8 mouse cellular contexts compared by ENCODE assay signal in the genomic region with DNA sequence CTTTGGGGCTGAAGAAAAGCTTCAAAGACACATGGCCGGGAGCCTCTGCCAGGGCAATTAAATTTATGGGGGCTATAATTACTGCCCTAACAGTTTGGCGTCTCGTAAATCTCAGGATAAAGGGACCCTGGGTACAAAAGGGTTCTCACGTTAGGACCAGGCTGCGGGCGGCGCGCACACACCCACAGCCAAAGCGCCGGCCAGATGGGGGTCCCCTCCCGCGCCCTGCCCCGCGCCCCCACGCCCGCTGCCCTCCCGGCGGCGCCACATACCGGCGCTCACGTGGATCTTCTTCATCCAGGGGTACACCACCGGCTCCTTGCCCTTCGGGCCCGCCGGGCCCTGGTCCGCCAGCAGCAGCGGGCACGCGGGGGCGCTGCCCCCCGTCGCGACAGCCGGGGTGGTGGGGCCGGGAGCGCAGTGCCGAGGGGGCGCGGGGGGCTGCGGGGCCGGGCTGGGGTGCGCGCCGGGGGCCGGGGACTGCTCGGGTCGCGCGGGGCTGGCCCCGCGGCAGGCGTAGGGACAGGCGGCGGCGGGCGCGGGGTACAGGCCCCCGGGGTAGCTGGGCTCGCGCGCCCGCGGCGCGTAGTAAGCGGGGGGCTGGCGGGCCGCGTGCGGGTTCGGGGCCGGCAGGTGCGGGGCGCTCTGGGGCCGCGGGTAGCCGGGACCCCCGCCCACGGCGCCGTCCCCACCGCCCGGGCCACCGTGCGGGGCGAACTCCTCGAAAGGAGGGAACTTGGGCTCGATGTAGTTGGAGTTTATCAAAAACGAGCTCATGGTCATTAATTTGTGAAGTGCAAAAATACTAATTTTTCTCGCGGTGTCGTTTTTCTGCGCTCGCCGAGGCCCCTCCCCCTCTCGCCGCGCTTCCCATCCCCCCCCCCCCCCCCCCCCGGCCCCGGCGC. TPM values are rescaled to one million over a fixed set of nuclear protein-coding genes. Genes with fewer than 3 reads are reported as not detected.
A peak's percentile ranks its signal among the peaks of the same experiment; 100 is the strongest.
DNase-seq lines count a peak whose midpoint lies in the region; ATAC-seq and TF ChIP-seq lines count a peak whose summit lies in the region.

A gene (minus strand): TSS at position 848 of the 905 bp plus-strand sequence.

- no peak for TF ChIP-seq POLR2A in bone marrow macrophage, adult 2 months (IDR thresholded peaks at IDR 0.05; ENCODE audit: borderline replicate concordance, low read depth, low read length)

- H3K4me2 ChIP-seq in heart, embryonic 12.5 days, result peak within 1 kb of the TSS; percentile 81
- H3K4me2 ChIP-seq in hindbrain, embryonic 15.5 days, result peak within 1 kb of the TSS; percentile 53
- H3K4me2 ChIP-seq in liver, postnatal 0 days (ENCODE audit: low read depth, low read length), result peak within 1 kb of the TSS; percentile 73

- no peak within 1 kb of the TSS for H3K27ac ChIP-seq in heart, embryonic 12.5 days (ENCODE audit: poor library complexity, severe bottlenecking)
- H3K27ac ChIP-seq in bone marrow macrophage, adult 2 months (ENCODE audit: insufficient read depth, low read depth, low read length), result no peak within 1 kb of the TSS
- peak within 1 kb of the TSS; percentile 95 for H3K27ac ChIP-seq in hindbrain, embryonic 15.5 days (replicated peaks)
- H3K27ac ChIP-seq in liver, postnatal 0 days (ENCODE audit: low read depth), result peak within 1 kb of the TSS; percentile 31

- no peak for DNase-seq in heart, postnatal 4 days
- no peak for DNase-seq in liver, postnatal 0 days
- DNase-seq in cerebellum, adult 9-10 months, result no peak
- no peak for DNase-seq in c-Kit-positive CD71-positive TER-119-positive erythroid progenitor cells, embryonic 14.5 days (ENCODE audit: low spot score)
- no peak for DNase-seq in right cerebral cortex, postnatal 10 days (ENCODE audit: low spot score in 2 of 2)

- 1% methylated on average over 92 of the region's 102 CpGs for WGBS in heart, embryonic 12.5 days
- WGBS in hindbrain, embryonic 15.5 days, result under 1% methylated on average over 67 of the region's 102 CpGs
- WGBS in liver, postnatal 0 days (ENCODE audit: insufficient replicate concordance), result 4% methylated on average over 60 of the region's 102 CpGs

- peak; percentile 48; the same call in 1 of the 2 replicates for ATAC-seq in heart, embryonic 12.5 days (ENCODE audit: insufficient number of reproducible peaks, low FRiP score)
- peak; percentile 38; the same call in 1 of the 2 replicates for ATAC-seq in hindbrain, embryonic 15.5 days (ENCODE audit: low FRiP score, low read depth)
- peak; percentile 21; the same call in 1 of the 2 replicates for ATAC-seq in liver, postnatal 0 days

- TF ChIP-seq EP300 in liver, postnatal 0 days (IDR thresholded peaks at IDR 0.05; ENCODE audit: low read depth), result no peak

- no peaks in the 10 kb centered on the region for H3K36me3 ChIP-seq in heart, embryonic 12.5 days
- H3K36me3 ChIP-seq in hindbrain, embryonic 15.5 days, result no peaks in the 10 kb centered on the region
- H3K36me3 ChIP-seq in liver, postnatal 0 days (replicated peaks; ENCODE audit: insufficient read depth, low read length), result no peaks in the 10 kb centered on the region

- H3K9ac ChIP-seq in heart, embryonic 12.5 days, result peak within 1 kb of the TSS; percentile 57
- peak within 1 kb of the TSS; percentile 61 for H3K9ac ChIP-seq in hindbrain, embryonic 15.5 days
- H3K9ac ChIP-seq in liver, postnatal 0 days (replicated peaks), result peak within 1 kb of the TSS; percentile 58

- H3K9me3 ChIP-seq in heart, embryonic 12.5 days (replicated peaks), result no peaks in the 10 kb centered on the region
- no peaks in the 10 kb centered on the region for H3K9me3 ChIP-seq in hindbrain, embryonic 15.5 days
- no peaks in the 10 kb centered on the region for H3K9me3 ChIP-seq in liver, postnatal 0 days (ENCODE audit: low read length)

- peak within 1 kb of the TSS; percentile 54 for H3K4me3 ChIP-seq in heart, embryonic 12.5 days
- H3K4me3 ChIP-seq in bone marrow macrophage, adult 2 months (ENCODE audit: insufficient read depth, low read length), result peak within 1 kb of the TSS; percentile 78
- H3K4me3 ChIP-seq in hindbrain, embryonic 15.5 days, result peak within 1 kb of the TSS; percentile 46
- peak within 1 kb of the TSS; percentile 55 for H3K4me3 ChIP-seq in liver, postnatal 0 days (ENCODE audit: low read depth, low read length)

- peaks cover 16% of the 10 kb centered on the region for H3K4me1 ChIP-seq in heart, embryonic 12.5 days (replicated peaks)
- H3K4me1 ChIP-seq in bone marrow macrophage, adult 2 months (ENCODE audit: control insufficient read depth, insufficient read depth, low read length), result peaks cover 5% of the 10 kb centered on the region
- peaks cover 10% of the 10 kb centered on the region for H3K4me1 ChIP-seq in hindbrain, embryonic 15.5 days (replicated peaks)
- H3K4me1 ChIP-seq in liver, postnatal 0 days (ENCODE audit: insufficient read depth), result peaks cover 9% of the 10 kb centered on the region

- peaks cover 96% of the 10 kb centered on the region for H3K27me3 ChIP-seq in heart, embryonic 12.5 days (replicated peaks)
- H3K27me3 ChIP-seq in hindbrain, embryonic 15.5 days, result peaks cover 68% of the 10 kb centered on the region
- H3K27me3 ChIP-seq in liver, postnatal 0 days (ENCODE audit: insufficient read depth, low read length), result peaks cover 74% of the 10 kb centered on the region

- no peak for TF ChIP-seq CTCF in bone marrow macrophage, adult 2 months (IDR thresholded peaks at IDR 0.05; ENCODE audit: low read depth, low read length)
- TF ChIP-seq CTCF in liver, postnatal 0 days (IDR thresholded peaks at IDR 0.05; ENCODE audit: low read depth), result no peak

RNA-seq across cellular contexts. Expression of the gene that starts here (rescaled TPM):
- 0.38 and 0.39 TPM in 2 replicates for polyA plus RNA-seq in heart, embryonic 12.5 days (2016; fragmentation: Nextera tagmentation; extraction: Ambion mirVana)
- total RNA-seq in heart, postnatal 4 days (2021), result under 1 TPM; 0.71 to 0.86 TPM
- 1.0 and 1.2 TPM in 2 replicates for polyA plus RNA-seq in bone marrow macrophage, adult 2 months (2012; ENCODE audit: insufficient read depth, insufficient read length, missing spikeins)
- polyA plus RNA-seq in hindbrain, embryonic 15.5 days (2015; fragmentation: Nextera tagmentation; extraction: Ambion mirVana), result 10.6 and 12.2 TPM in 2 replicates
- polyA plus RNA-seq in liver, postnatal 0 days (2015; fragmentation: Nextera tagmentation; extraction: Ambion mirVana), result 0.13 and 0.30 TPM in 2 replicates

Comparison
In these comparisons a context has a peak if more than half of its experiments do, and no peak if none do; other contexts are left out.
1. Peak in ATAC-seq, H3K4me3 ChIP-seq, H3K9ac ChIP-seq and H3K4me2 ChIP-seq in heart, embryonic 12.5 days; RNA of the gene not detected or under 1 TPM.
2. Peak in ATAC-seq, H3K4me3 ChIP-seq, H3K27ac ChIP-seq, H3K9ac ChIP-seq and H3K4me2 ChIP-seq in liver, postnatal 0 days; RNA of the gene not detected or under 1 TPM.